In the genomic region with DNA sequence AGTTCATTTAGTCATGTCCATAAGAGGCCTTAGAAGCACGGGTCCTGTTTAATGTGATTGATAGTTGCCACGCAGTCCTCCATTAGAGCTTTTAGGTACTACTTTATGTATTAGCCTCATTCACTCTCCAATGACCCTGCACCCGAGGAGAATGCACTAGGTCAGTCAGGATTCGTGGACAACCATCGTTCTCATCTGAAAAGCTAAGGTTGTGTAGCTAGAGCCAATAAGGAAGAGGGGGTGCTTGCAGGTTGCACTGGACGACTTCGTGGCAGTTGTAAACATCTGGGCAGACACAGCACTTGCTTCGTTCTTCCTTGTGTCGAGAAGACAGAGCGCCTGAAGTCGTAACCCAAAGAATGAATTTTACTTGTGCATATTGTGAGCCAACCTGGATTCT, we compare ENCODE assay signal across 8 mouse cellular contexts. TPM values are rescaled to one million over a fixed set of nuclear protein-coding genes. Genes with fewer than 3 reads are reported as not detected.
DNase-seq lines count a peak whose midpoint lies in the region; ATAC-seq and TF ChIP-seq lines count a peak whose summit lies in the region.

No protein-coding gene starts in this region.

- H3K4me3 ChIP-seq in CH12.LX (replicated peaks in 1 of 3; ENCODE audit: low read depth in 2 of 3, low read length in 2 of 3, poor library complexity in 1 of 3): peak overlapping the region; percentile 85 to 99 (median 91)
- peak overlapping the region; percentile 89 for H3K4me3 ChIP-seq in erythroblast, embryonic 14.5 days (replicated peaks)
- H3K4me3 ChIP-seq in kidney, postnatal 0 days (replicated peaks; ENCODE audit: low read depth, low read length): peak overlapping the region; percentile 99
- H3K4me3 ChIP-seq in midbrain, postnatal 0 days (ENCODE audit: low read depth, low read length): peak overlapping the region; percentile 99

- no peak for TF ChIP-seq RAD21 in CH12.LX (IDR thresholded peaks at IDR 0.05; ENCODE audit: low read depth, low read length)

- no peak for TF ChIP-seq POLR2A in CH12.LX (IDR thresholded peaks at IDR 0.05; ENCODE audit: low read depth, low read length)

- no peaks in the 10 kb centered on the region for H3K9me3 ChIP-seq in CH12.LX (replicated peaks; ENCODE audit: low read length)
- H3K9me3 ChIP-seq in erythroblast, embryonic 14.5 days (ENCODE audit: control insufficient read depth, low read length): no peaks in the 10 kb centered on the region
- no peaks in the 10 kb centered on the region for H3K9me3 ChIP-seq in kidney, postnatal 0 days (replicated peaks; ENCODE audit: low read length)
- H3K9me3 ChIP-seq in midbrain, postnatal 0 days (ENCODE audit: low read length): no peaks in the 10 kb centered on the region

- DNase-seq in embryo, embryonic 11 days: peak; percentile 34
- DNase-seq in embryo, embryonic 10.5 days (ENCODE audit: low spot score): no peak
- peak; percentile 30 for DNase-seq in CH12.LX (ENCODE audit: extremely low read depth)
- no peak for DNase-seq in kidney, postnatal 0 days (ENCODE audit: low spot score)
- DNase-seq in midbrain, postnatal 0 days (ENCODE audit: low spot score): no peak
- DNase-seq in left cerebral cortex, adult 8-10 months (ENCODE audit: low spot score in 2 of 2): no peak
- no peak for DNase-seq in Muller cell, postnatal 12 days (ENCODE audit: inconsistent ontology term)

- ATAC-seq in kidney, postnatal 0 days (replicated peaks; ENCODE audit: low FRiP score, low read depth): no peak
- no peak for ATAC-seq in midbrain, postnatal 0 days (ENCODE audit: low FRiP score)

- no peak for TF ChIP-seq CTCF in CH12.LX (conservative IDR thresholded peaks at IDR 0.05 in 1 of 2, IDR thresholded peaks at IDR 0.05 in 1 of 2; ENCODE audit: low read depth in 2 of 2, low read length in 2 of 2)
- TF ChIP-seq CTCF in kidney, postnatal 0 days (IDR thresholded peaks at IDR 0.05; ENCODE audit: low read depth): no peak
- TF ChIP-seq CTCF in midbrain, postnatal 0 days (IDR thresholded peaks at IDR 0.05): no peak

- dilution Hi-C loops in CH12.LX (cut with MboI; ENCODE audit: extremely low pct_ligation_motif_present, extremely low pct_unique_long_range_greater_than_20kb, low sequenced_read_pairs): no loop called here

- peaks cover 7 to 28% of the 10 kb centered on the region in 2 experiments for H3K36me3 ChIP-seq in CH12.LX (replicated peaks in 1 of 2; ENCODE audit: control insufficient read depth in 1 of 2, insufficient read depth in 1 of 2, low read length in 1 of 2)
- H3K36me3 ChIP-seq in erythroblast, embryonic 14.5 days (ENCODE audit: control insufficient read depth): peaks cover 17% of the 10 kb centered on the region
- no peaks in the 10 kb centered on the region for H3K36me3 ChIP-seq in kidney, postnatal 0 days (ENCODE audit: insufficient read depth, low read length)
- H3K36me3 ChIP-seq in midbrain, postnatal 0 days (ENCODE audit: insufficient read depth, low read length): no peaks in the 10 kb centered on the region

- H3K9ac ChIP-seq in CH12.LX (ENCODE audit: insufficient read depth, low read depth): peak overlapping the region; percentile 91
- H3K9ac ChIP-seq in kidney, postnatal 0 days (ENCODE audit: low read depth, low read length): peak overlapping the region; percentile 94
- peak overlapping the region; percentile 99 for H3K9ac ChIP-seq in midbrain, postnatal 0 days (replicated peaks; ENCODE audit: low read length, poor library complexity, severe bottlenecking)

- no peak for TF ChIP-seq EP300 in CH12.LX (IDR thresholded peaks at IDR 0.05; ENCODE audit: low read length)

- in situ Hi-C loops in CH12.LX (cut with MboI; ENCODE audit: low pct_ligation_motif_present, low pct_unique_long_range_greater_than_20kb, low sequenced_read_pairs): no loop called here

- no peaks in the 10 kb centered on the region for H3K27me3 ChIP-seq in CH12.LX (replicated peaks)
- no peaks in the 10 kb centered on the region for H3K27me3 ChIP-seq in erythroblast, embryonic 14.5 days (ENCODE audit: control insufficient read depth)
- H3K27me3 ChIP-seq in kidney, postnatal 0 days (ENCODE audit: insufficient read depth, low read length): no peaks in the 10 kb centered on the region
- H3K27me3 ChIP-seq in midbrain, postnatal 0 days (ENCODE audit: insufficient read depth, low read length): no peaks in the 10 kb centered on the region

- H3K4me1 ChIP-seq in CH12.LX (ENCODE audit: control insufficient read depth in 1 of 2, insufficient read depth in 2 of 2): peaks cover 10 to 52% of the 10 kb centered on the region in 2 experiments
- peaks cover 64% of the 10 kb centered on the region for H3K4me1 ChIP-seq in erythroblast, embryonic 14.5 days (ENCODE audit: control insufficient read depth)
- 0 out of 2 replicates have a peak, but pooled peaks cover 4% of the 10 kb centered on the region for H3K4me1 ChIP-seq in kidney, postnatal 0 days (replicated peaks; ENCODE audit: insufficient read depth, low read length)
- H3K4me1 ChIP-seq in midbrain, postnatal 0 days (ENCODE audit: insufficient read depth, low read length): peaks cover 16% of the 10 kb centered on the region

- 1% methylated on average over 11 of the region's 11 CpGs for WGBS in kidney, postnatal 0 days
- WGBS in midbrain, postnatal 0 days: 1% methylated on average over 11 of the region's 11 CpGs

- peak overlapping the region; percentile 96 for H3K4me2 ChIP-seq in CH12.LX (ENCODE audit: insufficient read depth, low read depth, poor library complexity, severe bottlenecking)
- peak overlapping the region; percentile 95 for H3K4me2 ChIP-seq in kidney, postnatal 0 days (ENCODE audit: low read length)
- peak overlapping the region; percentile 84 for H3K4me2 ChIP-seq in midbrain, postnatal 0 days (ENCODE audit: low read depth, low read length, poor library complexity, severe bottlenecking)

- H3K79me2 ChIP-seq in CH12.LX (replicated peaks; ENCODE audit: control insufficient read depth, extremely low read depth, insufficient read depth, poor library complexity, severe bottlenecking): peaks cover 66% of the 10 kb centered on the region

- H3K27ac ChIP-seq in CH12.LX (ENCODE audit: insufficient read depth, low read depth): peak overlapping the region; percentile 61
- H3K27ac ChIP-seq in kidney, postnatal 0 days: peak overlapping the region; percentile 92
- peak overlapping the region; percentile 88 for H3K27ac ChIP-seq in midbrain, postnatal 0 days (ENCODE audit: low read depth, low read length)

TF ChIP-seq in CH12.LX, 34 proteins besides CTCF, POLR2A, EP300 and RAD21:
- TF ChIP-seq HCFC1 (IDR thresholded peaks at IDR 0.05; ENCODE audit: low read depth, low read length) (no peak), IRF4 (IDR thresholded peaks at IDR 0.05; ENCODE audit: low read depth, low read length) (no peak; the same call in none of the 2 replicates), MXI1 (IDR thresholded peaks at IDR 0.05; ENCODE audit: low read depth, low read length) (no peak), ZKSCAN1 (IDR thresholded peaks at IDR 0.05; ENCODE audit: borderline replicate concordance, low read depth, low read length) (no peak), ZC3H11A (IDR thresholded peaks at IDR 0.05; ENCODE audit: low read depth, low read length) (no peak), ELF1 (IDR thresholded peaks at IDR 0.05; ENCODE audit: low read depth, low read length) (no peak), ZNF384 (IDR thresholded peaks at IDR 0.05; ENCODE audit: low read depth, low read length) (no peak), TBP (conservative IDR thresholded peaks at IDR 0.05; ENCODE audit: low read depth, low read length) (no peak), SIN3A (IDR thresholded peaks at IDR 0.05; ENCODE audit: low read length) (no peak; the same call in 1 of the 2 replicates), ZMIZ1 (IDR thresholded peaks at IDR 0.05; ENCODE audit: low read depth, low read length) (no peak; the same call in 1 of the 2 replicates), CHD1 (IDR thresholded peaks at IDR 0.05; ENCODE audit: low read depth, low read length) (no peak), JUN (IDR thresholded peaks at IDR 0.05; ENCODE audit: insufficient read depth, low read depth, low read length) (no peak), SMC3 (IDR thresholded peaks at IDR 0.05; ENCODE audit: low read depth, low read length) (no peak), CHD2 (IDR thresholded peaks at IDR 0.05; ENCODE audit: low read length) (no peak), MAX (IDR thresholded peaks at IDR 0.05; ENCODE audit: low read length) (no peak), BHLHE40 (IDR thresholded peaks at IDR 0.05; ENCODE audit: low read depth, low read length) (no peak), KAT2A (IDR thresholded peaks at IDR 0.05; ENCODE audit: insufficient replicate concordance, low read length) (no peak), TCF12 (IDR thresholded peaks at IDR 0.05; ENCODE audit: low read depth, low read length) (no peak)

RNA-seq across cellular contexts. Expression of gene Ankrd13a, which starts 0.7 kb away (rescaled TPM):
- 73.8 and 82.3 TPM in 2 replicates for total RNA-seq in CH12.LX (2012; rRNA removed)
- 80.8 and 89.4 TPM in 2 replicates for total RNA-seq in CH12.LX (2014; rRNA removed)
- 121 and 123 TPM in 2 replicates for polyA plus RNA-seq in CH12.LX (2012; ENCODE audit: insufficient read length, low read depth)
- polyA plus RNA-seq in erythroblast, embryonic 14.5 days (2012): 15.2 TPM in 2 replicates
- 45.6 and 49.2 TPM in 2 replicates for polyA plus RNA-seq in kidney, postnatal 0 days (2015; fragmentation: Nextera tagmentation; extraction: Ambion mirVana)
- total RNA-seq in midbrain, postnatal 0 days (2014; rRNA removed): 39.3 and 47.3 TPM in 2 replicates
- polyA plus RNA-seq in midbrain, postnatal 0 days (2015; fragmentation: Nextera tagmentation; extraction: Ambion mirVana): 22.4 and 24.9 TPM in 2 replicates
- total RNA-seq in left cerebral cortex, adult 8-10 months (2022): 10 to 100 TPM; 39.5 to 52.2 (median 45.9) TPM

RNA-seq across cellular contexts. Expression of gene Git2, which starts 1.5 kb away (rescaled TPM):
- 19.3 and 22.1 TPM in 2 replicates for total RNA-seq in CH12.LX (2012; rRNA removed)
- 9.4 and 12.3 TPM in 2 replicates for total RNA-seq in CH12.LX (2014; rRNA removed)
- polyA plus RNA-seq in CH12.LX (2012; ENCODE audit: insufficient read length, low read depth): 25.5 and 29.4 TPM in 2 replicates
- 7.0 and 8.0 TPM in 2 replicates for polyA plus RNA-seq in erythroblast, embryonic 14.5 days (2012)
- polyA plus RNA-seq in kidney, postnatal 0 days (2015; fragmentation: Nextera tagmentation; extraction: Ambion mirVana): 25.8 and 27.8 TPM in 2 replicates
- 41.8 and 45.1 TPM in 2 replicates for total RNA-seq in midbrain, postnatal 0 days (2014; rRNA removed)
- 25.5 and 33.8 TPM in 2 replicates for polyA plus RNA-seq in midbrain, postnatal 0 days (2015; fragmentation: Nextera tagmentation; extraction: Ambion mirVana)
- total RNA-seq in left cerebral cortex, adult 8-10 months (2022): 10 to 100 TPM; 50.4 to 53.8 (median 52.0) TPM

RNA-seq across cellular contexts. Expression of gene 1500011B03Rik, which starts 49.5 kb away (rescaled TPM):
- total RNA-seq in CH12.LX (2012; rRNA removed) (15.5 and 17.5 TPM in 2 replicates), CH12.LX (2014; rRNA removed) (39.1 and 39.7 TPM in 2 replicates)
- polyA plus RNA-seq in CH12.LX (2012; ENCODE audit: insufficient read length, low read depth): 31.4 and 35.5 TPM in 2 replicates
- 4.4 and 5.8 TPM in 2 replicates for polyA plus RNA-seq in erythroblast, embryonic 14.5 days (2012)
- polyA plus RNA-seq in kidney, postnatal 0 days (2015; fragmentation: Nextera tagmentation; extraction: Ambion mirVana): 160 and 189 TPM in 2 replicates
- 299 and 345 TPM in 2 replicates for total RNA-seq in midbrain, postnatal 0 days (2014; rRNA removed)
- polyA plus RNA-seq in midbrain, postnatal 0 days (2015; fragmentation: Nextera tagmentation; extraction: Ambion mirVana): 372 and 393 TPM in 2 replicates
- 100 to 1,000 TPM; 142 to 159 (median 153) TPM for total RNA-seq in left cerebral cortex, adult 8-10 months (2022)

Comparison
In these comparisons a context has a peak if more than half of its experiments do, and no peak if none do; other contexts are left out.
1. DNase-seq: peak in embryo, embryonic 11 days (single experiment) and CH12.LX (single experiment); none in embryo, embryonic 10.5 days (single experiment), kidney, postnatal 0 days (single experiment), midbrain, postnatal 0 days (single experiment), left cerebral cortex, adult 8-10 months (0 of 2) and Muller cell, postnatal 12 days (single experiment).
2. Peak in every context shown above with its lines, with median percentiles within 50 percentile points of each other: H3K27ac ChIP-seq, H3K4me2 ChIP-seq, H3K4me3 ChIP-seq and H3K9ac ChIP-seq.